26 mouse cellular contexts compared by ENCODE assay signal in the genomic region with DNA sequence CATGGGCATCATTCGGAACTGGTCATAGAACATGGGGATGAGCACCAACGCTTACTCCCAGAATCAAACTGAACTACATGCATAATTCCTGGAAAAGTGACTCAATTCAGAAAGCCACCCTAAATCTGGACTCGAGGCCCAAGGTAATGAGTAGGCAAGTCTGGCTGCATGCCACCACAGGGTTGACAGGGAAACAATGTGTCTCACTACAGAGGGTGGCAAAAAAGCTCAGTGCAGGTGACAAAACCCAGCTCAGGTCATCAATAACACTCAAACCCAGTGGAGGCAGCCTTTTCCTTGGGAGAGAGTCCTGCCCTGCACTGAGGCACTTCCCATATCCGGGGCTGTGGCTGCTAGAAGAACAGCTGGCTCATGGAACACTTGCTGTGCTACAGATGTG.
"Had no signal": no experiment of that assay in that cellular context is flagged by ENCODE, and none has a peak within 500 bp of the region (broad histone marks: within the 10 kb centered on the region; RNA-seq: fewer than 3 reads in every experiment).

No protein-coding gene starts in this region.

- H3K36me3 ChIP-seq: heart, embryonic 12.5 days; heart, embryonic 13.5 days; heart, embryonic 15.5 days; hindbrain, embryonic 10.5 days; hindbrain, embryonic 12.5 days; hindbrain, embryonic 13.5 days; hindbrain, embryonic 15.5 days; intestine, embryonic 15.5 days; kidney, embryonic 15.5 days had no signal

- H3K27me3 ChIP-seq: heart, embryonic 12.5 days; heart, embryonic 13.5 days; heart, embryonic 15.5 days; hindbrain, embryonic 12.5 days; hindbrain, embryonic 13.5 days; hindbrain, embryonic 15.5 days; intestine, embryonic 15.5 days; kidney, embryonic 15.5 days had no signal

- H3K4me1 ChIP-seq: hindbrain, embryonic 10.5 days; hindbrain, embryonic 12.5 days; hindbrain, embryonic 13.5 days; hindbrain, embryonic 15.5 days; intestine, embryonic 15.5 days had no signal

- H3K4me3 ChIP-seq: heart, embryonic 12.5 days; heart, embryonic 13.5 days; heart, embryonic 15.5 days; hindbrain, embryonic 10.5 days; hindbrain, embryonic 12.5 days; hindbrain, embryonic 13.5 days; hindbrain, embryonic 15.5 days; intestine, embryonic 15.5 days; kidney, embryonic 15.5 days; layer of hippocampus, adult 2 months; left cerebral cortex, adult 2 months had no signal

- DNase-seq: heart, postnatal 10 days; heart, postnatal 14 days; heart, postnatal 36 days; heart, postnatal 4 days; kidney, adult 11 months; kidney, adult 18-20 months; kidney, adult 9 months; kidney, postnatal 10 days; kidney, postnatal 14 days; kidney, postnatal 4 days; layer of hippocampus, adult 9-11 months; layer of hippocampus, postnatal 36 days had no signal

- H3K27ac ChIP-seq: heart, embryonic 13.5 days; heart, embryonic 15.5 days; hindbrain, embryonic 10.5 days; hindbrain, embryonic 12.5 days; hindbrain, embryonic 13.5 days; hindbrain, embryonic 14.5 days; hindbrain, embryonic 15.5 days; hindbrain, postnatal 0 days; intestine, embryonic 15.5 days; kidney, embryonic 15.5 days; kidney, postnatal 0 days; layer of hippocampus, adult 2 months; left cerebral cortex, adult 2 months had no signal
